In the genomic region with DNA sequence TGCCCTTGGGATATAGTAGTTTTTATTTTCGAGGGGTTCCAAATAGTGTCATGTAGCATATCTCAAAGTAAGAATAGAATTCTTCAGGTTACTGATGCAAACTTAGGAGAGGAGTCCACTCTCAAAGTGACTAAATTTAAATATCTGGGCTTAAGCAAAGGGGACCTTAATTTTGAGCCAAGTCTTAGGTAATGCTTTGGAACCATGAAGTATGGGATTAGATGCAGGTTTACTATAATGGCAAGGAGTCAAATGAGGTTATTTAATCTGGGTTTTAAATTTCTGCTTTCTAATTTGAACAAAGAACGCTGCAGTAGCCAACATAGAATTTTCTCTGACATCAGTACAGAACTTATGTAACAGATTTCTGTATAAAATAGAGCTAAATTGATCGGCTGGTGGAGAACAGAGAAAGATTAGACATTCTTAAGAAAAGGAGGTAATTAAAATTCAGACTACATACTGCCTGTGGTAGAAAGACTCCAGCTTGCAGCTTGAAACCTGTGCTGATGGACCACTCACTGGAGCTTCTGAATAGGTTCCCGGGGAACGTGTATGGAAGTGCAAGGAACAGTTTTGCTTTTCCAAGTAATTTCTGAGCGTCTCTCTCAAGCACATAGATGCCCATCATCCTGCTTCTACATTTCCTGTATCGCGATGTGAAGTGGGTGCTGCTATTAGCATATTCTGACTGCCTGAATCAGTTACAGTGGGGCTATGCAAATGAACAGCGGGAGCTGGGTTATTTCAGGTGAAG, we compare ENCODE assay signal across 10 mouse cellular contexts.
A peak's percentile ranks its signal among the peaks of the same experiment; 100 is the strongest.
DNase-seq lines count a peak whose midpoint lies in the region; ATAC-seq and TF ChIP-seq lines count a peak whose summit lies in the region.
"Had no signal": no experiment of that assay in that cellular context is flagged by ENCODE, and none has a peak within 500 bp of the region (broad histone marks: within the 10 kb centered on the region; RNA-seq: fewer than 3 reads in every experiment).

No protein-coding gene starts in this region.

- peak overlapping the region; percentile 43 for H3K4me2 ChIP-seq in hindbrain, embryonic 12.5 days (replicated peaks)

- 0 out of 2 replicates have a peak, but pooled peaks cover 2% of the 10 kb centered on the region for H3K4me1 ChIP-seq in hindbrain, embryonic 12.5 days
- peaks cover 3% of the 10 kb centered on the region; the same call in 1 of the 2 replicates for H3K4me1 ChIP-seq in hindbrain, embryonic 10.5 days (replicated peaks)

- no peaks in the 10 kb centered on the region for H3K36me3 ChIP-seq in hindbrain, embryonic 12.5 days
- no peaks in the 10 kb centered on the region for H3K36me3 ChIP-seq in hindbrain, embryonic 10.5 days

- WGBS in hindbrain, embryonic 12.5 days = 40% methylated on average over 9 of the region's 9 CpGs
- 42% methylated on average over 9 of the region's 9 CpGs for WGBS in hindbrain, embryonic 10.5 days

- ATAC-seq in hindbrain, embryonic 12.5 days (ENCODE audit: low FRiP score) = 0 out of 2 replicates have a peak, but pooled peaks have one; percentile 38
- ATAC-seq in cerebellum, adult (ENCODE audit: insufficient number of reproducible peaks, low FRiP score, low TSS enrichment) = no peak

- H3K27ac ChIP-seq in hindbrain, embryonic 12.5 days = no peak overlapping the region
- H3K27ac ChIP-seq in hindbrain, embryonic 10.5 days = no peak overlapping the region
- H3K27ac ChIP-seq in left cerebral cortex, adult 2 months = peak overlapping the region; percentile 86
- H3K27ac ChIP-seq: macrophage had no signal

- H3K27me3 ChIP-seq in hindbrain, embryonic 12.5 days = no peaks in the 10 kb centered on the region
- no peaks in the 10 kb centered on the region for H3K27me3 ChIP-seq in hindbrain, embryonic 10.5 days (ENCODE audit: insufficient read depth, poor library complexity, severe bottlenecking)

- H3K9ac ChIP-seq in hindbrain, embryonic 12.5 days = no peak overlapping the region

- intact Hi-C loops in left cerebral cortex, adult 2 months (cut with DNase I) = no loop called here

- peak overlapping the region; percentile 10 for H3K4me3 ChIP-seq in hindbrain, embryonic 12.5 days
- H3K4me3 ChIP-seq in hindbrain, embryonic 10.5 days = no peak overlapping the region
- peak overlapping the region; percentile 52 for H3K4me3 ChIP-seq in left cerebral cortex, adult 2 months

- DNase-seq in hindbrain, embryonic 10.5 days (ENCODE audit: low spot score) = no peak
- DNase-seq in frontal cortex, adult 2 months (ENCODE audit: extremely low spot score in 1 of 2, low spot score in 1 of 2) = peak; percentile 33 to 57
- DNase-seq in left cerebral cortex, adult 2 months (ENCODE audit: extremely low spot score in 1 of 2, low spot score in 2 of 2) = peak; percentile 15 to 31
- peak; percentile 51 to 54 for DNase-seq in right cerebral cortex, adult 2 months (ENCODE audit: low spot score in 2 of 2)
- no peak for DNase-seq in kidney, postnatal 10 days
- DNase-seq in thymus, postnatal 14 days = no peak
- DNase-seq: adrenal gland, postnatal 10 days had no signal

- no peak for TF ChIP-seq CTCF in left cerebral cortex, adult 2 months (IDR thresholded peaks at IDR 0.05)

- no peaks in the 10 kb centered on the region for H3K9me3 ChIP-seq in hindbrain, embryonic 12.5 days (replicated peaks)
- H3K9me3 ChIP-seq in hindbrain, embryonic 10.5 days = no peaks in the 10 kb centered on the region

Comparison
In these comparisons a context has a peak if more than half of its experiments do, and no peak if none do; other contexts are left out.
1. DNase-seq: peak in frontal cortex, adult 2 months (2 of 2), left cerebral cortex, adult 2 months (2 of 2) and right cerebral cortex, adult 2 months (2 of 2); none in hindbrain, embryonic 10.5 days (single experiment), kidney, postnatal 10 days (single experiment) and thymus, postnatal 14 days (single experiment).